Mouse (Mus musculus): ENCODE results near the gene Hhip.

- TF ChIP-seq POLR2A (IDR thresholded peaks at IDR 0.05; ENCODE audit: borderline replicate concordance, low read depth, low read length), result no peak
- no peak for TF ChIP-seq CTCF (IDR thresholded peaks at IDR 0.05; ENCODE audit: low read depth, low read length)
Observed at GRCm38 (mm10) chr8:79936856-79937445, 120.9 kb downstream of the Hhip start.

Data from bone marrow macrophage, adult 2 months (primary cell).